Mouse (Mus musculus): ENCODE measurements around the gene Crb3.

Gene Crb3

GRCm38 (mm10) chr17:57058891-57059485, at the start of gene Crb3:
TSS of gene Crb3 (plus strand) at chr17:57059105.
- peak; percentile 32 for DNase-seq (ENCODE audit: low read depth)

- DNase-seq (ENCODE audit: low read depth): no peak
These were observed 48.0 kb upstream of the Crb3 start for GRCm38 (mm10) chr17:57010911-57011235.

DNA sequence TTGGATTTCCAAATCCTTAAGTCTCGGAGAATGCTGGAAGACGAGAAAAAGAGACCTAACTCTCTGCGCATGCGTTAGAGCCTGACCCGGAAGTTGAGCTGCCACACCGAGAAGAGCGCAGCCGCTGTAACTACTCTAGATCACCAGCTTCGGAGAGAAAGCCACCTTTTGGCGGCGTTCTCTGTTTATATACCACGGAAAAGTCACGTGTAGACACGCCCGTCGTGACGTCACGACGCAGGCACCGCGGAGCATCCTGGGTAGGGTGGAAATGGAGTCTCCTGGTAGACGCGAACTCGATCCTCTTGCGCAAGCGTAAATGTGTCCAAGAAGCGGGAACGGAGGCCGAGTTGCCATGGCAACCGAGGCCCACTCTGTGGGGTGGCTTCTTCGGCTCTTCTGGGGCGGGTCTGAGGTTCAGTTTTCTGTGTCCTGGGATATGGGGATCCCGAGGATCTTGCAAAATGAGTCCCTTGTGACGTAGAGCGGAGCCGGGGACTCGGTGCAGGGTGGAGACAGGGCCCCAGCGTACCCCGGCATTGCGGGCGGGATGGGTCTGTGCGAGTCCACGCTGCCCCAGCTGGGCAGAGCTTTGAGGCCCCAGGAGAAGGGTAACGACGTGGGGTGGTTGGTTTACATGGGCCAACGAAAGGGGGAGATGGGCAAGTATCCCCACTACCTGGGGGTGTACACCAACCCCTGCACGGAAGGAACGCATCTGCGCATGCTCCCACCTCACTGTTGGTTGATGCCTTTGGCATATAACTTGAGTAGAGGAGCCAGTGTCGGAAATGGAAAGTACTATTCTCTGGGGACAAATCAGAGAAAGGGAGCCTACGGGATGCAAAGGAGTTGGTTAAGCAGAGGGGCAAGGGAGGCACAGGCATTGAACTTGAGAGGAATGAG, 47.4 kb upstream of the Crb3 start, which contains the start of the genes Gtf2f1 and Gm17949:
Gene Gtf2f1, minus strand, starts transcription at position 53 of the 906 bp plus-strand sequence.
Gene Gm17949, plus strand, starts transcription at position 234 of the 906 bp plus-strand sequence.
- DNase-seq (ENCODE audit: low read depth): peak; percentile 100

GRCm38 (mm10) chr17:57012245-57012795, 46.6 kb upstream of the Crb3 start:
- DNase-seq (ENCODE audit: low read depth): no peak

- no peak for DNase-seq (ENCODE audit: low read depth)
These were observed 39.2 kb upstream of the Crb3 start for GRCm38 (mm10) chr17:57019693-57020092.

GRCm38 (mm10) chr17:57020960-57021359, 37.9 kb upstream of the Crb3 start:
- no peak for DNase-seq (ENCODE audit: low read depth)

DNA sequence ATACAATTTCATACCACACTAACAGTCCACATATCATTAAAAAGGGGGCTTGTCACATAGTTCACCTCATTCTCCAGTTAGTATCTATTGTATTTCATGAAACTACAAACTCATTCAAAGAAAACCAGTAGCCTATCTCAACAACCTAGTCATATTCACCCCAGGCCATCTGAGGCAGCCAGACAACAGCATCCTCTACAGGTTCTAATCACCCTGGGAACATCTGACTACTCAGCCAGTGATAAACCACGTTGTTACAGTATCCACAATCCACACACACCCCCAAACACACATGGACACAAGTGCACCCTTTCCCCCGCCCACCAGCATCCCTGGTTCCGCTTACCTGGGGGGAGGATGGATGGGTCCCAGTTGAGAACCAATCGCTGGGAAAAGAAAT, 31.4 kb upstream of the Crb3 start:
- DNase-seq (ENCODE audit: low read depth): no peak

GRCm38 (mm10) chr17:57029691-57030090, 29.2 kb upstream of the Crb3 start:
- DNase-seq (ENCODE audit: low read depth): peak; percentile 63

DNA sequence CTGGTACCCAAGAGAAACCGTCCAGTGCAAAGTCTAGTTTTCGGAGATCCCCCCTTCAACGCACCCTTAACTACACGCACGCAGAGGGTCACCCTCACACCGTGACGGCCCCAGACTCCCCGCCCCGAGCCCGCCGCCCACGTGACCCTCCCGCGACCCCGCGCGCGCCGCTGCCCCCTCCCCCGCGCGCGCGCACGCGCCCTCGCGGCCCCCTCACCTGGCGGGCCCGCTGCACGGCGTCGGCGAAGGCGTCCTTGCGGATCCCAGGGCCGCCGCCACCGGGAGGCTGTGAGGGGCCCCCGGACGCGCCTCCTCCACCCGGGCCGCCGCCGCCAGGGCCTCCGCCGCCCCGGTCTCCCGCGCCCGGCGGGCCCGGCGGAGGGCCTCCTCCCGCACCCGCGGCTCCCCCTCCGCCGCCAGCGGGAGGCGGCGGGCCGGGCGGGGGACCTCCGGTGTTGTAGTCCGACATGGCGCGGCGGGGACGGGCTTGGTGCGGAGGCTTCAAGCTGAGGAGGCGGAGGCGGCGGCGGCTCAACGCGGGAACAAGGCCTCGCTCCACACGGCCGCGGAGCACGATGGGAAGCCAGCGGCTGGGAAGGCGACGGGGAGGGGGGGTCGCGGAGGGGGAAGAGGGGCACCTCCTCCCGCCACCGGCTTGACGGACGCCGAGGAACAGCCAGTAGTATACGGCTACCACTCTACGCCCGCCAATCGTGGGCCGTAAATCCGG, 27.8 kb upstream of the Crb3 start, which contains the start of gene Khsrp:
Gene Khsrp, minus strand, starts transcription at position 592 of the 730 bp plus-strand sequence.
- peak; percentile 52 for DNase-seq (ENCODE audit: low read depth)

GRCm38 (mm10) chr17:57031661-57032420, 27.1 kb upstream of the Crb3 start:
- peak; percentile 100 for DNase-seq (ENCODE audit: low read depth)

GRCm38 (mm10) chr17:57032854-57033253, 26.1 kb upstream of the Crb3 start:
- no peak for DNase-seq (ENCODE audit: low read depth)

DNA sequence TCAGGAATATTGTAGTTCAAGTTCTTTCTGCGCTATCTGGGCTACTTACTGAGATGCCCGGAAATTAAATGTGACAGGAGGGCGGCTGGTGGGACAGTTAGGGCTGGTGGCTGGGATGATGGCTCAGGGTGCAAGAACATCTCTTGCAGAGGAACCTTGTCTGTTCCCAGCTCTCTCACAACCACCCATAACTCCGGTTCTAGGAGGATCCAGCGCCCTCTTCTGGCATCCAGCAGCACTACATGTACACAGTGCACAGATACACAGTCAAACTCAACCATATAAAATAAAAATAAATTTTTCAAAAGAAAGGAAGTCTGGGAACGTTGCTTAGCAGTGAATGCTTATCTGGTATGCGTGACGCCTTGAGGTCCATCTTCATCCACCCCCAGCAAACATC, 19.9 kb upstream of the Crb3 start:
- DNase-seq (ENCODE audit: low read depth): no peak

GRCm38 (mm10) chr17:57041554-57041953, 17.4 kb upstream of the Crb3 start, which contains the start of gene Slc25a41:
TSS of gene Slc25a41 (minus strand) at chr17:57041654.
- no peak for DNase-seq (ENCODE audit: low read depth)

DNA sequence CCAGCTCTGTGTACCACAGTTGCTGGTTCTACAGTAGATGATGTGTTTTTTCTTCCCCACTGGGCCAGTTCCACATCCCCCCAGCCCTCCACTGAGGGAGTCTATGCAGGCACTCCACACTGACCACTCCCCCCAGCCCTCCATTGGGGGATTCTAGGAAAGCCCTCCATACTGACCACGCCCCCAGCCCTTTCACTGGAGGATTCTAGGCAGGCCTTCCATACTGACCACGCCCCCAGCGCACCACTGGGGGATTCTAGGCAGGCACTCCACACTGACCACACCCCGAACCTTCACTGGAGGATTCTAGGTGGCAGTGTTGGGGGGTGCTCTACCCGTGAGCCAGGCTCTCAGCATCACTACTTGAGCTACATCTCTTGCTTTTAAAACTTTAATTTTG, 11.5 kb upstream of the Crb3 start:
- DNase-seq (ENCODE audit: low read depth): peak; percentile 31

GRCm38 (mm10) chr17:57048816-57049215, 10.1 kb upstream of the Crb3 start:
- peak; percentile 11 for DNase-seq (ENCODE audit: low read depth)

- DNase-seq (ENCODE audit: low read depth): peak; percentile 37
These were observed 7.2 kb upstream of the Crb3 start for GRCm38 (mm10) chr17:57051679-57052078.

- DNase-seq (ENCODE audit: low read depth): no peak
These were observed 2.7 kb upstream of the Crb3 start for GRCm38 (mm10) chr17:57056246-57056645.

- peak; percentile 68 for DNase-seq (ENCODE audit: low read depth)
These were observed 627 bp downstream of the Crb3 start, which contains the start of gene Slc25a23 for GRCm38 (mm10) chr17:57059486-57059977. TSS of gene Slc25a23 (minus strand) at chr17:57059863.

DNA sequence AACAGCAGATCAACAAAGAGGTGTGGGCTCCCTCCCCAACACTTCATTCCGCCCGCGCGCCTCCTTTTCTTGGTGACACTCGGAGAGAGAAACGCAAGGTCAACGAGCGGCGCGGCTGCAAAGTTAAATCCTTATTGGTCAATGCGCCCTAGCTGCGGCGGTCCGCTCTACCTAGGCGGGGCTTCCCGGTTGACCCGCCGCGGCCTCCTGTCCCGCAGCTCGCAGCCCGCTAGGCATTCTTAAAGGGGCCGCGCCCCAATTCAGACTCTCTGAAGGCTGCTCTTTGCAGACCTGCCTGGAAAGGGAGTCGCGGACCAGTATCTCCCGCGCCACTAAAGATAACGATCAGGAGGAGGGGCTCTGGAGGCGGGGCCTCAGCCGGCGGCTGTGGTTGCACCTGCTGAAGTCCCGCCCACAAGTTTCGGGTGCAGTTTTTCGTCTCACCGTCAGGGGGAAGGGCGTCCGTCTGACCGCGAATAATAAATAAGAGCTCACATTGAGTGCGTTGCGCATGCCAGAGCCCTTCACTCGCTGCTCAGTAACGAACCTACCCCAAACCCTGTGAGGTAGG, 1.4 kb downstream of the Crb3 start:
- DNase-seq (ENCODE audit: low read depth): peak; percentile 94

DNA sequence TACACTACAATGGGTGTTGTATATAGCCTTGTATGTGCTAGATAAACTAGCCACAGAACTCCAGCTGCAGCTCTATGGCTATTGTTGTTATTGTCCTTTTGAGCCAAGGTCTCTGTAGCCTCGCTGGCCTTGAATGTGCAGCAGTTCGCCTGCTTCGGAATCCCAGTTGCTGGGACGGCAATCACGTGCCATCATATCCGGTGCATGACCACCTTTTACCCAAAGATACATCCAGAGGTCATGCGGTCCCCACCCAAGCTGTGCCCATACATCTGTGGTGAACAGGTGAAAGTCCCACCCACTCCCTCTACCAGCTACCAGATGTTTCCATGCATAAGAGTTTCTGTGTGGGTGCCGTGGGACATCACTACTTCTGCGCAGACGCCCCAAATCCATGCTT, 2.2 kb downstream of the Crb3 start:
- no peak for DNase-seq (ENCODE audit: low read depth)
